Mouse (Mus musculus) MEL (cell line): ENCODE data around the gene Atp13a3. TPM values are rescaled to one million over a fixed set of nuclear protein-coding genes. Genes with fewer than 3 reads are reported as not detected.

Experiments used
- DNase-seq: peaks from one replicate; pipeline ENCODE4 v3.0.0; 2011; ENCODE audit warnings: low read depth, low spot score
- H3K27ac ChIP-seq: 2 replicates; pipeline ENCODE4 v1.5.1; 2012; ENCODE audit warnings: low read depth, mild to moderate bottlenecking, control low read depth, low read length, moderate library complexity; ENCODE audit not compliant: control insufficient read depth
- H3K27me3 ChIP-seq, 2 experiments: fragments of 150-350 bp in 1 of 2; sonication (generic) in 1 of 2; 2 replicates each; pipeline ENCODE4 v1.6.1; 2012; ENCODE audit warnings: low read length in 2 of 2, mild to moderate bottlenecking in 2 of 2, improper control_type of control experiment in 1 of 2, moderate library complexity in 1 of 2; ENCODE audit not compliant: insufficient read depth in 2 of 2, control insufficient read depth in 1 of 2
- H3K36me3 ChIP-seq, 2 experiments: 2 replicates each; pipeline ENCODE4 v1.6.1; 2012 to 2014; ENCODE audit warnings: low read length in 2 of 2, improper control_type of control experiment in 1 of 2, inconsistent platforms in 1 of 2, mild to moderate bottlenecking in 1 of 2; ENCODE audit not compliant: insufficient read depth in 2 of 2, control insufficient read depth in 1 of 2
- H3K4me1 ChIP-seq, 2 experiments: fragments of 150-350 bp in 1 of 2; sonication (generic) in 1 of 2; 2 replicates each; pipeline ENCODE4 v1.6.1; 2012; ENCODE audit warnings: low read length in 2 of 2, improper control_type of control experiment in 1 of 2, mild to moderate bottlenecking in 1 of 2; ENCODE audit not compliant: insufficient read depth in 2 of 2, control insufficient read depth in 1 of 2
- H3K4me3 ChIP-seq, 2 experiments: fragments of 150-350 bp in 1 of 2; sonication (generic) in 1 of 2; 2 replicates each; pipeline ENCODE4 v1.5.1; 2012; ENCODE audit warnings: low read depth in 2 of 2, low read length in 2 of 2, mild to moderate bottlenecking in 2 of 2, moderate library complexity in 2 of 2, control low read depth in 1 of 2, improper control_type of control experiment in 1 of 2; ENCODE audit not compliant: control insufficient read depth in 1 of 2, insufficient read depth in 1 of 2
- H3K79me2 ChIP-seq: 2 replicates; pipeline ENCODE4 v1.6.1; 2012; ENCODE audit warnings: mild to moderate bottlenecking, low read length, moderate library complexity; ENCODE audit not compliant: control insufficient read depth, poor library complexity, insufficient read depth
- H3K9ac ChIP-seq: 2 replicates; pipeline ENCODE4 v1.6.1; 2012; ENCODE audit warnings: low read depth, mild to moderate bottlenecking, control low read depth, low read length, moderate library complexity; ENCODE audit not compliant: control insufficient read depth, poor library complexity, severe bottlenecking
- H3K9me3 ChIP-seq: fragments of 150-350 bp; sonication (generic); replicated peaks from 2 replicates; pipeline ENCODE4 v1.6.1; 2012; ENCODE audit warnings: mild to moderate bottlenecking, low read length, improper control_type of control experiment, moderate library complexity; ENCODE audit not compliant: insufficient read depth
- CTCF ChIP-seq, 3 experiments: IDR thresholded peaks in 2 of 3; conservative IDR thresholded peaks in 1 of 3; 2 replicates each; pipeline ENCODE4 v1.5.1; 2011 to 2012; ENCODE audit warnings: low read length in 3 of 3, low read depth in 2 of 3, mild to moderate bottlenecking in 2 of 3, improper control_type of control experiment in 1 of 3, inconsistent platforms in 1 of 3, mixed read lengths in 1 of 3, moderate library complexity in 1 of 3; ENCODE audit not compliant: control insufficient read depth in 1 of 3, insufficient read depth in 1 of 3, poor library complexity in 1 of 3, severe bottlenecking in 1 of 3
- ELF1 ChIP-seq: IDR thresholded peaks from 2 replicates; pipeline ENCODE4 v1.6.1; 2014; ENCODE audit warnings: low read depth, mild to moderate bottlenecking, inconsistent platforms, low read length, improper control_type of control experiment, moderate library complexity
- EP300 ChIP-seq, 2 experiments: IDR thresholded peaks; 2 replicates each; pipeline ENCODE4 v1.6.1; 2011; ENCODE audit warnings: improper control_type of control experiment in 2 of 2, low read length in 2 of 2, low read depth in 1 of 2, mild to moderate bottlenecking in 1 of 2
- ETS1 ChIP-seq: IDR thresholded peaks from 2 replicates; pipeline ENCODE4 v1.6.1; 2012; ENCODE audit warnings: low read depth, mild to moderate bottlenecking, inconsistent platforms, low read length, improper control_type of control experiment, moderate library complexity
- GABPA ChIP-seq: IDR thresholded peaks from 2 replicates; pipeline ENCODE4 v1.6.1; 2012; ENCODE audit warnings: low read depth, mild to moderate bottlenecking, inconsistent platforms, low read length, improper control_type of control experiment, moderate library complexity
- GATA1 ChIP-seq: IDR thresholded peaks from 2 replicates; pipeline ENCODE4 v1.6.1; 2011; ENCODE audit warnings: low read depth, low read length, improper control_type of control experiment
- JUND ChIP-seq: IDR thresholded peaks from 2 replicates; pipeline ENCODE4 v1.6.1; 2011; ENCODE audit warnings: low read depth, mild to moderate bottlenecking, improper control_type of control experiment, low read length
- MAFK ChIP-seq: IDR thresholded peaks from 2 replicates; pipeline ENCODE4 v1.6.1; 2011; ENCODE audit warnings: low read depth, mild to moderate bottlenecking, low read length, improper control_type of control experiment, borderline replicate concordance
- MAX ChIP-seq: IDR thresholded peaks from 2 replicates; pipeline ENCODE4 v1.6.1; 2011; ENCODE audit warnings: low read length, improper control_type of control experiment
- MAZ ChIP-seq: IDR thresholded peaks from 2 replicates; pipeline ENCODE4 v1.6.1; 2012; ENCODE audit warnings: low read depth, mild to moderate bottlenecking, inconsistent platforms, low read length, improper control_type of control experiment
- MEF2A ChIP-seq: IDR thresholded peaks from 2 replicates; pipeline ENCODE4 v1.6.1; 2014; ENCODE audit warnings: low read depth, mild to moderate bottlenecking, inconsistent platforms, low read length, improper control_type of control experiment; ENCODE audit not compliant: poor library complexity, insufficient replicate concordance, severe bottlenecking; ENCODE audit errors: extremely low read depth
- MXI1 ChIP-seq: IDR thresholded peaks from 2 replicates; pipeline ENCODE4 v1.6.1; 2011; ENCODE audit warnings: mild to moderate bottlenecking, low read depth, low read length, improper control_type of control experiment
- NELFE ChIP-seq: IDR thresholded peaks from 2 replicates; pipeline ENCODE4 v1.6.1; 2011; ENCODE audit warnings: low read depth, low read length, improper control_type of control experiment
- RCOR1 ChIP-seq: IDR thresholded peaks from 2 replicates; pipeline ENCODE4 v1.6.1; 2012; ENCODE audit warnings: low read depth, mild to moderate bottlenecking, inconsistent platforms, low read length, improper control_type of control experiment
- SIN3A ChIP-seq: IDR thresholded peaks from 2 replicates; pipeline ENCODE4 v1.6.1; 2012; ENCODE audit warnings: low read length, improper control_type of control experiment, inconsistent platforms
- SMC3 ChIP-seq: IDR thresholded peaks from 2 replicates; pipeline ENCODE4 v1.6.1; 2011; ENCODE audit warnings: low read depth, low read length, improper control_type of control experiment
- TCF12 ChIP-seq: IDR thresholded peaks from 2 replicates; pipeline ENCODE4 v1.6.1; 2014; ENCODE audit warnings: low read depth, mild to moderate bottlenecking, inconsistent platforms, low read length, improper control_type of control experiment, moderate library complexity
- UBTF ChIP-seq: IDR thresholded peaks from 2 replicates; pipeline ENCODE4 v1.6.1; 2012; ENCODE audit warnings: low read depth, mild to moderate bottlenecking, inconsistent platforms, low read length, improper control_type of control experiment, moderate library complexity, borderline replicate concordance; ENCODE audit not compliant: insufficient read depth
- USF1 ChIP-seq: IDR thresholded peaks from 2 replicates; pipeline ENCODE4 v1.6.1; 2014; ENCODE audit warnings: low read depth, mild to moderate bottlenecking, inconsistent platforms, low read length, improper control_type of control experiment, moderate library complexity
- USF2 ChIP-seq, 2 experiments: IDR thresholded peaks; 2 replicates each; pipeline ENCODE4 v1.6.1; 2011 to 2012; ENCODE audit warnings: improper control_type of control experiment in 2 of 2, low read length in 2 of 2, borderline replicate concordance in 1 of 2, inconsistent platforms in 1 of 2, low read depth in 1 of 2, mild to moderate bottlenecking in 1 of 2; ENCODE audit not compliant: insufficient read depth in 1 of 2
- polyA plus RNA-seq, 2 experiments: library from polyadenylated mRNA; stranded (reverse) in 1 of 2; unstranded in 1 of 2; fragments of >175 nt in 1 of 2; fragments of >200 nt in 1 of 2; gene quantifications; 2 replicates each; pipeline versions ENCODE4 v1.2.1 to v1.2.4; 2012; ENCODE audit warnings: low replicate concordance in 2 of 2, low read depth in 1 of 2; ENCODE audit not compliant: insufficient read length in 2 of 2, insufficient read depth in 1 of 2, missing spikeins in 1 of 2
- total RNA-seq: library from RNA; depleted of rRNA; stranded (reverse); fragments of 300-350 nt; gene quantifications from 2 replicates; pipeline ENCODE4 v1.2.3, GENCODE M21; 2012

Gene Atp13a3
- total and polyA plus RNA-seq, 3 experiments, result 93.3 to 120 (median 117) TPM

- no peak for TF ChIP-seq USF2 (IDR thresholded peaks at IDR 0.05; ENCODE audit: borderline replicate concordance in 1 of 2, insufficient read depth in 1 of 2, low read depth in 1 of 2, low read length in 2 of 2)
Measured at GRCm38 (mm10) chr16:30433148-30433547, 27.4 kb upstream of the Atp13a3 start (continued).

DNA sequence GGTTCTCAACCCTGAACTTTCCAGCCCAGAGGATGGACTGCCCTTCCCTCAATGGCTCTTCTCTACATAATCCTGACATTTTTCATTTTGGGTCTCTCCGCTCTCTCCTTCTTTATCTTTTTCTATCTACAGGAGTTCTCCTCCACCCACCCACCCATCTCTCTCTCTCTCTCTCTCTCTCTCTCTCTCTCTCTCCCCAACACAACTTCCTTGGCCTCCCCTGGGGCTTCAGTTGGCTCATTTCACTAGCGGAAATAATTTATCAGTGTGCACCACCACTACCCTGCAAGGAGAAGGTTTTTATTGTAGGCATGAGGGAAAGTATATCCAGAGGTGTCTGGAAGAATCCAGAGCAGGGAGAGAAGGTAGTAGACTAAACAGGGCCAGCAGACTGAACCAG is 26.3 kb upstream of the Atp13a3 start:
- Histone ChIP-seq H3K4me1 (peaks cover 30 to 31% of the 10 kb centered on the region in 2 experiments), H3K4me3 (no peak overlapping the region), H3K27ac (peak overlapping the region; percentile 71), H3K27me3 (no peaks in the 10 kb centered on the region)
- DNase-seq, result peak; percentile 39
- TF ChIP-seq MEF2A (no peak), SIN3A (no peak), CTCF (IDR thresholded peaks at IDR 0.05 in 2 of 3, conservative IDR thresholded peaks at IDR 0.05 in 1 of 3; ENCODE audit: control insufficient read depth in 1 of 3, insufficient read depth in 1 of 3, low read depth in 2 of 3, low read length in 3 of 3, poor library complexity in 1 of 3, severe bottlenecking in 1 of 3) (no peak), ETS1 (peak; percentile 43; the same call in 1 of the 2 replicates), MAZ (peak; percentile 42; the same call in 1 of the 2 replicates), NELFE (no peak), EP300 (IDR thresholded peaks at IDR 0.05; ENCODE audit: low read depth in 1 of 2, low read length in 2 of 2) (peak; percentile 40 to 70), JUND (peak; percentile 92), ELF1 (no peak), GATA1 (no peak), SMC3 (no peak), USF1 (no peak), GABPA (no peak), MAFK (no peak), MAX (no peak), RCOR1 (no peak), MXI1 (no peak), UBTF (no peak), TCF12 (peak; percentile 47)
- TF ChIP-seq, all 39 proteins: peak for 5
- Histone ChIP-seq H3K79me2 (no peaks in the 10 kb centered on the region), H3K9ac (peak overlapping the region; percentile 26), H3K36me3 (peaks cover 0 to 31% of the 10 kb centered on the region in 2 experiments; a peak in 2 of 4 replicates), H3K9me3 (no peaks in the 10 kb centered on the region)
